Comparison of ENCODE assay signal across 28 mouse cellular contexts in the genomic region with DNA sequence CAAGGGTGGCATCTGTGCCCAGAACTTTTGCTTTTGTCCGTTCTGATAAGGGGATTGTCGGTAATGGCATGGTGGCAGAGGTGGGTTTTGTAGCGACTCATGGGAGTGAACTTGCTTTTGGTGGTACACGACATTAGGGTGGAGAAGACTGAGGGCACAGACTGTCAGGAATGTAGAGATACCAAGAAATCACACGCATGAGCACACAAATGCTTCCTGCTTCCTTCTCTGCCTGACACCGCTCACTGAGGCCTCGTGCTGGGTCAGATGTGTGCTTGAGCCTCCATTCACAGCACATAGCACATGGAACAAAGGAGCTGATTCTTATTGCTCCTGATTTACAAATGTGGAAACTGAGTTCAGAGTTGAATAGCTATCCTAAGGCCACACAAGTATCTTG.
"Had no signal": no experiment of that assay in that cellular context is flagged by ENCODE, and none has a peak within 500 bp of the region (broad histone marks: within the 10 kb centered on the region; RNA-seq: fewer than 3 reads in every experiment).

No protein-coding gene starts in this region.

- H3K27me3 ChIP-seq: forebrain, embryonic 15.5 days had no signal

- H3K4me2 ChIP-seq: embryonic facial prominence, embryonic 12.5 days; embryonic facial prominence, embryonic 13.5 days; embryonic facial prominence, embryonic 15.5 days; forebrain, embryonic 12.5 days; forebrain, embryonic 13.5 days; forebrain, embryonic 15.5 days had no signal

- H3K9me3 ChIP-seq: embryonic facial prominence, embryonic 10.5 days; embryonic facial prominence, embryonic 12.5 days; embryonic facial prominence, embryonic 13.5 days; embryonic facial prominence, embryonic 15.5 days; forebrain, embryonic 10.5 days; forebrain, embryonic 12.5 days; forebrain, embryonic 13.5 days; forebrain, embryonic 15.5 days had no signal

- H3K4me3 ChIP-seq: embryonic facial prominence, embryonic 10.5 days; embryonic facial prominence, embryonic 12.5 days; embryonic facial prominence, embryonic 13.5 days; embryonic facial prominence, embryonic 15.5 days; erythroblast, embryonic 14.5 days; forebrain, embryonic 10.5 days; forebrain, embryonic 12.5 days; forebrain, embryonic 13.5 days; forebrain, embryonic 15.5 days; gastrocnemius, adult 2 months; heart, adult 2 months had no signal

- H3K36me3 ChIP-seq: embryonic facial prominence, embryonic 10.5 days; embryonic facial prominence, embryonic 12.5 days; embryonic facial prominence, embryonic 13.5 days; embryonic facial prominence, embryonic 15.5 days; forebrain, embryonic 10.5 days; forebrain, embryonic 12.5 days; forebrain, embryonic 15.5 days had no signal

- H3K4me1 ChIP-seq: embryonic facial prominence, embryonic 12.5 days; embryonic facial prominence, embryonic 15.5 days; forebrain, embryonic 10.5 days; forebrain, embryonic 12.5 days; forebrain, embryonic 13.5 days; forebrain, embryonic 15.5 days had no signal

- H3K27ac ChIP-seq: embryonic facial prominence, embryonic 10.5 days; embryonic facial prominence, embryonic 12.5 days; embryonic facial prominence, embryonic 13.5 days; embryonic facial prominence, embryonic 15.5 days; forebrain, embryonic 10.5 days; forebrain, embryonic 12.5 days; forebrain, embryonic 13.5 days; forebrain, embryonic 15.5 days; gastrocnemius, adult 2 months; heart, adult 2 months had no signal

- ATAC-seq: forebrain, embryonic 13.5 days; forebrain, embryonic 14.5 days; forebrain, embryonic 15.5 days; forebrain, embryonic 16.5 days; forebrain, postnatal 0 days had no signal

- H3K9ac ChIP-seq: embryonic facial prominence, embryonic 12.5 days; embryonic facial prominence, embryonic 13.5 days; embryonic facial prominence, embryonic 15.5 days; forebrain, embryonic 12.5 days; forebrain, embryonic 13.5 days; forebrain, embryonic 15.5 days; forebrain, postnatal 0 days had no signal

- DNase-seq: cerebellum, adult 8-10 months; cerebellum, adult 9-10 months; cerebellum, adult 9-11 months; cerebellum, postnatal 10 days; cerebellum, postnatal 14 days; cerebellum, postnatal 25 days; cerebellum, postnatal 36 days; embryo, embryonic 11 days; forebrain, postnatal 0 days; gastrocnemius, adult 2 months; gastrocnemius, postnatal 10 days; gastrocnemius, postnatal 14 days; gastrocnemius, postnatal 25 days; gastrocnemius, postnatal 36 days; heart, adult 11 months; heart, adult 18-20 months; heart, adult 2 months had no signal
